Mouse (Mus musculus) hindbrain, embryonic 15.5 days (tissue): Measurements from ENCODE around the gene Pacrg. TPM values are rescaled to one million over a fixed set of nuclear protein-coding genes. Genes with fewer than 3 reads are reported as not detected.

Source experiments
- ATAC-seq: fragments of 200-750 bp; cut with Nextera tagmentation; 2 replicates; pipeline ENCODE4 v1.8.0; 2017; ENCODE audit warnings: low read depth, moderate number of reproducible peaks, moderate TSS enrichment; ENCODE audit not compliant: low FRiP score
- H3K27ac ChIP-seq: fragments of 300-500 bp; sonication (generic); replicated peaks from 2 replicates; pipeline ENCODE4 v1.5.1; 2015; ENCODE audit warnings: mild to moderate bottlenecking, inconsistent platforms
- H3K27me3 ChIP-seq: fragments of 300-500 bp; sonication (generic); 2 replicates; pipeline ENCODE4 v1.6.1; 2015; ENCODE audit warnings: control low read depth, inconsistent platforms
- H3K36me3 ChIP-seq: fragments of 300-500 bp; sonication (generic); 2 replicates; pipeline ENCODE4 v1.6.1; 2015; ENCODE audit warnings: control low read depth, inconsistent platforms
- H3K4me1 ChIP-seq: fragments of 300-500 bp; sonication (generic); replicated peaks from 2 replicates; pipeline ENCODE4 v1.6.1; 2015; ENCODE audit warnings: control low read depth, inconsistent platforms
- H3K4me2 ChIP-seq: fragments of 300-500 bp; sonication (generic); 2 replicates; pipeline ENCODE4 v1.6.1; 2015; ENCODE audit warnings: moderate library complexity, mild to moderate bottlenecking, inconsistent platforms
- H3K4me3 ChIP-seq: fragments of 300-500 bp; sonication (generic); 2 replicates; pipeline ENCODE4 v1.5.1; 2015; ENCODE audit warnings: mild to moderate bottlenecking, inconsistent platforms
- H3K9ac ChIP-seq: fragments of 300-500 bp; sonication (generic); 2 replicates; pipeline ENCODE4 v1.6.1; 2015; ENCODE audit warnings: inconsistent platforms
- H3K9me3 ChIP-seq: fragments of 300-500 bp; sonication (generic); 2 replicates; pipeline ENCODE4 v1.6.1; 2016; ENCODE audit warnings: control low read depth, inconsistent platforms
- WGBS: fragments of 180-500 bp; shearing (Covaris S2); methylation state at CpG from one replicate; pipeline ENCODE4 v1.1.7; 2015; 5-methylcytosine and 5-hydroxymethylcytosine counted together
- polyA plus RNA-seq: library from polyadenylated mRNA; unstranded; fragments of >200 nt; fragmentation: Nextera tagmentation; extraction: Ambion mirVana; gene quantifications from 2 replicates; pipeline ENCODE4 v1.2.1, GENCODE M21; 2015

The Pacrg gene
- polyA plus RNA-seq, 1 experiment from 2014 or later = 17.9 TPM

GRCm38 (mm10) chr17:10498935-10499655 is 341.0 kb downstream of the Pacrg start:
- Histone ChIP-seq H3K9me3 (no peaks in the 10 kb centered on the region), H3K9ac (no peak overlapping the region), H3K27me3 (no peaks in the 10 kb centered on the region), H3K27ac (no peak overlapping the region), H3K36me3 (no peaks in the 10 kb centered on the region), H3K4me2 (no peak overlapping the region), H3K4me3 (no peak overlapping the region), H3K4me1 (peaks cover 17% of the 10 kb centered on the region)
- no peak for ATAC-seq
- WGBS = 92% methylated on average over 6 of the region's 6 CpGs

- Histone ChIP-seq H3K4me1 (peaks cover 23% of the 10 kb centered on the region), H3K27ac (peak overlapping the region; percentile 63), H3K9me3 (no peaks in the 10 kb centered on the region), H3K4me2 (no peak overlapping the region), H3K9ac (no peak overlapping the region), H3K27me3 (no peaks in the 10 kb centered on the region), H3K36me3 (no peaks in the 10 kb centered on the region), H3K4me3 (no peak overlapping the region)
- WGBS = 28% methylated on average over 4 of the region's 4 CpGs
- ATAC-seq = no peak
These were observed 342.2 kb downstream of the Pacrg start for GRCm38 (mm10) chr17:10497781-10498420.

- WGBS = 74% methylated on average over 8 of the region's 8 CpGs
- Histone ChIP-seq H3K27ac (no peak overlapping the region), H3K4me2 (no peak overlapping the region), H3K4me3 (no peak overlapping the region), H3K4me1 (peaks cover 32% of the 10 kb centered on the region), H3K9ac (no peak overlapping the region), H3K9me3 (no peaks in the 10 kb centered on the region), H3K36me3 (no peaks in the 10 kb centered on the region), H3K27me3 (no peaks in the 10 kb centered on the region)
- no peak for ATAC-seq
These were observed 344.0 kb downstream of the Pacrg start for GRCm38 (mm10) chr17:10496066-10496465.

GRCm38 (mm10) chr17:10495588-10495987 is 344.5 kb downstream of the Pacrg start:
- no peak overlapping the region for H3K4me2 ChIP-seq
- H3K4me1 ChIP-seq = peaks cover 35% of the 10 kb centered on the region
- no peak overlapping the region for H3K27ac ChIP-seq
- ATAC-seq = no peak
- H3K4me3 ChIP-seq = no peak overlapping the region
- H3K9ac ChIP-seq = no peak overlapping the region
- H3K27me3 ChIP-seq = no peaks in the 10 kb centered on the region
- no peaks in the 10 kb centered on the region for H3K36me3 ChIP-seq
- no peaks in the 10 kb centered on the region for H3K9me3 ChIP-seq
- WGBS = 36% methylated on average over 8 of the region's 8 CpGs

GRCm38 (mm10) chr17:10493124-10493523 is 347.0 kb downstream of the Pacrg start:
- 14% methylated on average over 3 of the region's 3 CpGs for WGBS
- ATAC-seq = no peak
- no peak overlapping the region for H3K27ac ChIP-seq

GRCm38 (mm10) chr17:10490374-10491169 is 349.5 kb downstream of the Pacrg start:
- WGBS = 63% methylated on average over 8 of the region's 8 CpGs
- no peak overlapping the region for H3K9ac ChIP-seq
- no peaks in the 10 kb centered on the region for H3K9me3 ChIP-seq
- ATAC-seq = 0 out of 2 replicates have a peak, but pooled peaks have one; percentile 68
- peaks cover 28% of the 10 kb centered on the region for H3K4me1 ChIP-seq
- H3K27me3 ChIP-seq = no peaks in the 10 kb centered on the region
- no peak overlapping the region for H3K4me3 ChIP-seq
- H3K36me3 ChIP-seq = no peaks in the 10 kb centered on the region
- no peak overlapping the region for H3K4me2 ChIP-seq
- peak overlapping the region; percentile 19 for H3K27ac ChIP-seq

More at GRCm38 (mm10) chr17:10493124-10493523, 347.0 kb downstream of the Pacrg start:
- peaks cover 40% of the 10 kb centered on the region for H3K4me1 ChIP-seq
- no peaks in the 10 kb centered on the region for H3K9me3 ChIP-seq
- H3K27me3 ChIP-seq = no peaks in the 10 kb centered on the region
- H3K36me3 ChIP-seq = no peaks in the 10 kb centered on the region
- no peak overlapping the region for H3K4me2 ChIP-seq
- no peak overlapping the region for H3K9ac ChIP-seq
- no peak overlapping the region for H3K4me3 ChIP-seq

GRCm38 (mm10) chr17:10488873-10489272 is 351.2 kb downstream of the Pacrg start:
- Histone ChIP-seq H3K27me3 (no peaks in the 10 kb centered on the region), H3K36me3 (no peaks in the 10 kb centered on the region), H3K9me3 (no peaks in the 10 kb centered on the region), H3K4me2 (no peak overlapping the region), H3K9ac (no peak overlapping the region), H3K27ac (peak overlapping the region; percentile 17; the same call in 1 of the 2 replicates), H3K4me1 (peaks cover 26% of the 10 kb centered on the region), H3K4me3 (no peak overlapping the region)
- WGBS = 73% methylated on average over 2 of the region's 2 CpGs
- no peak for ATAC-seq

GRCm38 (mm10) chr17:10483945-10484546 is 356.1 kb downstream of the Pacrg start:
- no peaks in the 10 kb centered on the region for H3K36me3 ChIP-seq
- H3K27ac ChIP-seq = no peak overlapping the region
- WGBS = 30% methylated on average over 6 of the region's 6 CpGs
- H3K4me3 ChIP-seq = no peak overlapping the region
- no peak overlapping the region for H3K4me2 ChIP-seq
- H3K9ac ChIP-seq = no peak overlapping the region
- ATAC-seq = peak; percentile 48; the same call in 1 of the 2 replicates
- H3K27me3 ChIP-seq = no peaks in the 10 kb centered on the region
- no peaks in the 10 kb centered on the region for H3K9me3 ChIP-seq
- no peaks in the 10 kb centered on the region for H3K4me1 ChIP-seq

- Histone ChIP-seq H3K4me1 (peaks cover 7% of the 10 kb centered on the region; the same call in 1 of the 2 replicates), H3K4me2 (no peak overlapping the region), H3K36me3 (no peaks in the 10 kb centered on the region), H3K4me3 (no peak overlapping the region), H3K9me3 (no peaks in the 10 kb centered on the region), H3K9ac (no peak overlapping the region), H3K27ac (no peak overlapping the region), H3K27me3 (no peaks in the 10 kb centered on the region)
- WGBS = 82% methylated on average over 1 of the region's 1 CpGs
- ATAC-seq = no peak
These were observed 359.0 kb downstream of the Pacrg start for GRCm38 (mm10) chr17:10481081-10481480.

GRCm38 (mm10) chr17:10479020-10479707 is 360.9 kb downstream of the Pacrg start:
- H3K9ac ChIP-seq = no peak overlapping the region
- H3K4me2 ChIP-seq = no peak overlapping the region
- no peaks in the 10 kb centered on the region for H3K36me3 ChIP-seq
- H3K9me3 ChIP-seq = no peaks in the 10 kb centered on the region
- ATAC-seq = no peak
- no peak overlapping the region for H3K4me3 ChIP-seq
- peaks cover 7% of the 10 kb centered on the region; the same call in 1 of the 2 replicates for H3K4me1 ChIP-seq
- no peak overlapping the region for H3K27ac ChIP-seq
- no peaks in the 10 kb centered on the region for H3K27me3 ChIP-seq
- WGBS = 79% methylated on average over 17 of the region's 17 CpGs

GRCm38 (mm10) chr17:10478377-10478776 is 361.7 kb downstream of the Pacrg start:
- H3K9me3 ChIP-seq = no peaks in the 10 kb centered on the region
- 67% methylated on average over 3 of the region's 3 CpGs for WGBS
- H3K27me3 ChIP-seq = no peaks in the 10 kb centered on the region
- no peak overlapping the region for H3K27ac ChIP-seq
- H3K4me3 ChIP-seq = no peak overlapping the region
- peaks cover 7% of the 10 kb centered on the region; the same call in 1 of the 2 replicates for H3K4me1 ChIP-seq
- peak; percentile 27; the same call in 1 of the 2 replicates for ATAC-seq
- H3K9ac ChIP-seq = no peak overlapping the region
- no peak overlapping the region for H3K4me2 ChIP-seq
- no peaks in the 10 kb centered on the region for H3K36me3 ChIP-seq
